Comparison of ENCODE assay signal across 10 mouse cellular contexts in the genomic region with DNA sequence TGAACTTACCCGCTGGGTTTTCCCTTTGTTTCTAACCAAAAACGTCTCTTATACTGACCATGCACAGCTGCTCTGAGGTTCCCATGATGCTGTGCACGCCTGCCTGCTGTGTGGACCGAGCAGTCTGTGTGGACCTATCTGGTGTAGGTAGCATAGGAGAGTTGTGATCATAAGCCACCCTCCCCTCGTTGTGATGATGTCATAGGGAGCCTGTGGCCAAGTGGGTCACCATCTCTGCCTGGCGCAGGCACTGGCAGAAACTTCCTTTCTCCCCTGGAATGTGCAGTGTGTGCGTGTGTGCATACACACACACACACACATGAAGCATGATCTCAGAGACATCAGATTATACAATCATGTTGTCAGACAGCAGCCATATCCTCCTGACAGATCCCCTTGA. TPM values are rescaled to one million over a fixed set of nuclear protein-coding genes. Genes with fewer than 3 reads are reported as not detected.
A peak's percentile ranks its signal among the peaks of the same experiment; 100 is the strongest.
DNase-seq lines count a peak whose midpoint lies in the region; ATAC-seq and TF ChIP-seq lines count a peak whose summit lies in the region.
"Had no signal": no experiment of that assay in that cellular context is flagged by ENCODE, and none has a peak within 500 bp of the region (broad histone marks: within the 10 kb centered on the region; RNA-seq: fewer than 3 reads in every experiment).

No protein-coding gene starts in this region.

- 57% methylated on average over 7 of the region's 7 CpGs for WGBS in kidney, adult 2 months

- H3K36me3 ChIP-seq in kidney, adult 2 months (ENCODE audit: control insufficient read depth, insufficient read depth, low read length): no peaks in the 10 kb centered on the region
- H3K36me3 ChIP-seq in megakaryocyte, embryonic 14.5 days (replicated peaks; ENCODE audit: low read length): peaks cover 60% of the 10 kb centered on the region

- 0 out of 2 replicates have a peak overlapping the region, but pooled peaks have one; percentile 70 for H3K27ac ChIP-seq in kidney, adult 2 months (ENCODE audit: insufficient read depth, low read depth, low read length)

- peak; percentile 18 for DNase-seq in cerebellum, adult 9-10 months
- no peak for DNase-seq in kidney, adult 2 months
- no peak for DNase-seq in kidney, postnatal 36 days
- peak; percentile 50 for DNase-seq in lung, postnatal 36 days
- DNase-seq in MN1 (ENCODE audit: low spot score): no peak
- DNase-seq: thymus, postnatal 36 days had no signal

- no peaks in the 10 kb centered on the region for H3K9me3 ChIP-seq in megakaryocyte, embryonic 14.5 days

- no peak for TF ChIP-seq CTCF in kidney, adult 2 months (conservative IDR thresholded peaks at IDR 0.05; ENCODE audit: insufficient read depth, insufficient read length, low read depth, low read length)

- no peaks in the 10 kb centered on the region for H3K27me3 ChIP-seq in kidney, adult 2 months (replicated peaks; ENCODE audit: control insufficient read depth, insufficient read depth, low read length)
- no peaks in the 10 kb centered on the region for H3K27me3 ChIP-seq in megakaryocyte, embryonic 14.5 days (replicated peaks)

- no peak; the same call in 1 of the 2 replicates for ATAC-seq in cerebellum, adult (ENCODE audit: insufficient number of reproducible peaks, low FRiP score, low TSS enrichment)
- ATAC-seq in megakaryocyte, adult 5-6 weeks (ENCODE audit: poor library complexity, severe bottlenecking): no peak

- no peak overlapping the region for H3K4me3 ChIP-seq in kidney, adult 2 months (ENCODE audit: insufficient read depth, low read depth, low read length)
- peak overlapping the region; percentile 11 for H3K4me3 ChIP-seq in megakaryocyte, embryonic 14.5 days (replicated peaks)
- H3K4me3 ChIP-seq: erythroblast, embryonic 14.5 days had no signal

- TF ChIP-seq POLR2A in kidney, adult 2 months (IDR thresholded peaks at IDR 0.05; ENCODE audit: low read depth, low read length): no peak

- peaks cover 48% of the 10 kb centered on the region for H3K4me1 ChIP-seq in kidney, adult 2 months (ENCODE audit: control insufficient read depth, insufficient read depth, low read length)
- H3K4me1 ChIP-seq in megakaryocyte, embryonic 14.5 days: peaks cover 64% of the 10 kb centered on the region

RNA-seq across cellular contexts. Expression of a gene that starts 50.3 kb away (rescaled TPM):
- 39.2 and 40.3 TPM in 2 replicates for polyA plus RNA-seq in kidney, adult 2 months (2012; rRNA removed)
- 4.2 and 6.0 TPM in 2 replicates for polyA plus RNA-seq in megakaryocyte, embryonic 14.5 days (2012; ENCODE audit: insufficient read depth, low replicate concordance)
- 17.3 and 17.8 TPM in 2 replicates for total RNA-seq in megakaryocyte, adult 5-6 weeks (2015)
- total RNA-seq in megakaryocyte, adult 5-6 weeks (2017): 8.5 and 9.8 TPM in 2 replicates

Comparison
In these comparisons a context has a peak if more than half of its experiments do, and no peak if none do; other contexts are left out.
1. DNase-seq: peak in cerebellum, adult 9-10 months (single experiment) and lung, postnatal 36 days (single experiment); none in kidney, adult 2 months (single experiment), kidney, postnatal 36 days (0 of 2) and MN1 (single experiment).